Mouse (Mus musculus): ENCODE results near the gene Pde4dip.

Pde4dip gene

GRCm38 (mm10) chr3:97686372-97687117 is 202.0 kb downstream of the Pde4dip start:
- DNase-seq (ENCODE audit: low read depth): no peak

GRCm38 (mm10) chr3:97683560-97684195 is 204.8 kb downstream of the Pde4dip start:
- DNase-seq (ENCODE audit: low read depth): no peak

DNA sequence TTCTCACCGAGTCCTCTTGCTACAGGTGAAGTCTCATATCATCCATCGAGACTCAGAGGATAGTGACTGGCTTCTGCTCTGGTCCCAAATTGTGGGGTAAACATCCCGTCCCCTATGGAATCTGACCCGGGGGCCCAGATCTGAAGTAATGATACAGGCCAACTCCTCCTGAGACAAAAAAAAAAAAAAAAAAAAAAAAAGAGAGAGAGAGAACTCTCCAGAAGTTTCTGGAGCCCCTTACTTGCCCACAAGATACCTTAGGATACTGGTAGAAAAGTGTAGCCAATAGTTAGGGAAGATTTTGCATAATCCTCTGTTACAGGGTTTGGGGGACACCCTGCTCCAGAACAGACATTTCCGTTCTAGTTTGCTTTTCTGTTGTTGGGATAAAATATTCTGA is 205.9 kb downstream of the Pde4dip start:
- DNase-seq (ENCODE audit: low read depth): no peak

DNA sequence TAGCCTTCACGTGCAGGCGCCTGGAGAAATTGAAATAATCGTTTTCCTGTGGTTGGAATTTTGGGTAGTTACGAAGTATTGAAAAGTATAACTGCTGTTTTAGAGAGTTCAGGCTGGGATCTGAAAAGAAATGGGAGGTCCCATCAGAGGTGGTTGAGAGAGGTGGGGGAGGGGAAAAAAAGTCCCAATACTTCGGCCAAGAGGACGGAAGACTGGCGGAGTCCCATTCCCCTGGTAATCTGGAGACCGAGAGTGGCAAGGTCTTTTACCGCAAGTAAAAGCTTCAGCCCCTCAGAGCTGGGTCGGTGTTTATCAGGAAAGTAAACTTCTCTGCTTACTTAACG is 206.4 kb downstream of the Pde4dip start:
- DNase-seq (ENCODE audit: low read depth): no peak

DNA sequence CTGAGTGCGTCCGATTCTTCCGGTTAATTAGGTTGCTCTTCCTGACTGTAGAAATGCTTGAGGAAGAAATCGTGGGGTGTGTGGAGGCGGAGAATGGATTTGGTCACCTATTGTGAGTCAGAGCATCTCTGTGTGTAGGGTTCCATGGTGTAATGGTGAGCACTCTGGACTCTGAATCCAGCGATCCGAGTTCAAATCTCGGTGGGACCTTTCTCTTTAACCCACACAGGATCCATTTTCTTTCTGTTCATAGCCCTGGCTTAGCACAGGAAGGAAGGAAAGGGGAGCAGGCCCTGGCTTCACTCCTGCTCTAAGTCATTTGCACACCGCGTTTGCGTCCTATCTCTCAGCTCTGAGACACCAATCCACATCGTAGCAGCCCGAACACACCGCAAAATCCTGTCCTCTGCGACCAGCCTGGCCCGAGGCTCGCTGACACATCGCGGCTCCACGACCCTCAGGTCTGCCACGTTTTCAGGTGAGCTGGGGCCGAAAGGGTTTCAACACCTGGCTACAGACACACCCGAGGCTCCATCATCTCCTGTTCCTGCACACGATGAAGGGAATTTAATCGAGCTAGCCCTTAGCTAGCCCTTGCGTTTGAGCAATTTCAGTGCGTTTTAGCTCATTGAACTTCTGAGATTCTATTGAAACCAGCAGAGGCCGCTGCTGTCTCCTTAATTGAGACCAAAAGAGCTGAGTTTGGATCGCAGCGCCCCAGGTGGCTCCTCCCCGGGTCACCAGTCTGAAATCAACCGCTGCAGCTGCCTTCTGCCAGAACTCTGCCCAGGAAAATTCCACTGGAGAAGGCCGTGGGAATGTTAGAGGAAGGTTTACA is 207.0 kb downstream of the Pde4dip start:
- DNase-seq (ENCODE audit: low read depth): peak; percentile 91

GRCm38 (mm10) chr3:97680631-97681320 is 207.7 kb downstream of the Pde4dip start:
- DNase-seq (ENCODE audit: low read depth): peak; percentile 92

DNA sequence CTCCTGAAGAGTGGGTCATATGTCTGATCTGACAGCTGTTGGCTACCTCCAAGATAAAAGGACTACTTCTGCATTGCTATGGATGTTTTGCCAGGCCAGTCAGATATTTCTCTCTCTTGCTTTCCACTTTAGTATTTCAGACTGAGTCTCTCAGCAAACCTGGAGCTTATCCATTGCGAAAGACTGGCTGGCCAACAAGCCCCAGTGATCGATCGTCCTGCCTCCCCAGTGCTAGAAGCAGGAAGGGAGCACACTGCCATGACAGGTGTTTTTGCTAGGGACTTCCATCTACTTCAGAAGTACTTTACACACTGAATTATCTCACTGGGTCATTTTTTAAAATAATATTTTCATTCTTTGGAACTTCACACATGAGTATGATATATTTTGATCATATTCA is 210.1 kb downstream of the Pde4dip start:
- no peak for DNase-seq (ENCODE audit: low read depth)

GRCm38 (mm10) chr3:97676126-97676525 is 212.4 kb downstream of the Pde4dip start:
- no peak for DNase-seq (ENCODE audit: low read depth)

GRCm38 (mm10) chr3:97674644-97675110 is 213.8 kb downstream of the Pde4dip start, which contains the start of gene Gm17651:
Gm17651 (minus strand) TSS chr3:97674694.
- DNase-seq (ENCODE audit: low read depth): no peak

DNA sequence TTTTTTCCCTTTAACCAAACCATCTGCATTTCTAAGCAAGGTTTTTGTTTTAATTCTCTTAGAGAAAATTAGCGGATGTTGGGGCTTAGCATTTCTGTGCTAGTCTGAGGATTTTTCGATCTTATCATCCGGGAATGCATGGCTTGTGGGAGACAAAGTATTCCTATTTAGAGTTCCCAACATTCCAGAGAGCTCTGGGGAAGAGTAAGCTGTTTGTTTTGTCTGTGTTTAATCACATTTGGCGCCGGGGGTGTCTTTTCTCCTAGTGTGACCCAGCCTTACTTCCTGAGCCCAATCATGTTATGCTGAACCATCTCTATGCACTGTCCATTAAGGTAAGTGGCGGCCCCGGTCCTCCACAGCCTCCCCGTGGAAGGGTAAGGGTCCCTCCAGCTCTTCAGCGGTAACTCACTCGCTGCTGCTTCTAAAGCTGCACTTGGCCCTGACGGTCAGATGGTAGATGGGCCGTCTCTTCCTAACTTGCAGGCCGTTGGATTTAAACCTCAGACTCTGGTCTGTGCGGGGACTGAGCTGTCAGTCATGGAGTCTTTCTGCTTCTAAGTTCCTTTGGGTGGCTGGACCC is 221.3 kb downstream of the Pde4dip start:
- DNase-seq (ENCODE audit: low read depth): no peak

DNA sequence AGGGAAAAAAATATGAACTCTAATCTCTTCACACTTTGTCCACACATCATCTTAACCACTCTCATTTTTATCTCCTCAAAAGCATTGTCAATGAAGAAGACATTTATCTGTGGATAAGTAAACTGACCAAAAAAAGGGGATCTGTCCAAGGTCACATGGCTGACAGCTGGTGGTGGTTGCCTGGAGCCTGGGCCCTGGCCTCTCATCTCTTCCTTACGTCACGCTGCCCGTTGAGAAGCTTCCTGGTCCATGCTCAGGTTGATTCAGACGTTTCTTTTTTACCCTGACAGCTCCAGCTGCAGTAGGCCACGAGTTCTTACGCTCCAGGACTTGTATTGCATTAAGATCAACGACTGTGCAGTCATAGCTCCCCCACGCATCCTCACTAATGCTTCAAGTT is 222.4 kb downstream of the Pde4dip start:
- no peak for DNase-seq (ENCODE audit: low read depth)

DNA sequence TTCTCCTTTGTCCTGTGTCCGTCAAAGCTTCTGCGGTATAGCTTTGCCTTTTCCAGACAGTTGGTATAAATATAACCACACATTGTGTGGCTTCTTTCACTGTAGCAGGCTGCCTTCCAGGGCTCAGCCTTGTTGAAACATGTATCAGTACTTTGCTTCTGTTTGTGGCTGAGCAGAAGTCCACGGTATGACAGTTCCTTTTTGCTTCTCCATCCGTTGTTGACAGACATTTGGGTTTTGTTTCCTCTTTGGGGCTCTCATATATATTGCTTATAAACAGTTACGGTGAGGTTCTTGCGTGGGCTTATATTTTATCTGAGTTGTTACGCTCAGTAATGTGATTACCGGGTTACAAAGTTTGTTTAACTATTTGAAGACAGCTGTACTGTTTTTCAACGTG is 223.0 kb downstream of the Pde4dip start:
- no peak for DNase-seq (ENCODE audit: low read depth)

GRCm38 (mm10) chr3:97661206-97661605 is 227.3 kb downstream of the Pde4dip start:
- DNase-seq (ENCODE audit: low read depth): peak; percentile 38

- peak; percentile 10 for DNase-seq (ENCODE audit: low read depth)
These were observed 228.8 kb downstream of the Pde4dip start for GRCm38 (mm10) chr3:97659746-97660145.

- no peak for DNase-seq (ENCODE audit: low read depth)
These were observed 229.9 kb downstream of the Pde4dip start for GRCm38 (mm10) chr3:97658426-97659193.

- DNase-seq (ENCODE audit: low read depth): peak; percentile 98
These were observed 230.7 kb downstream of the Pde4dip start, which contains the start of gene Prkab2 for GRCm38 (mm10) chr3:97657655-97658411. Prkab2 (plus strand) TSS chr3:97658193.

- DNase-seq (ENCODE audit: low read depth): peak; percentile 66
These were observed 233.6 kb downstream of the Pde4dip start for GRCm38 (mm10) chr3:97654901-97655300.

DNA sequence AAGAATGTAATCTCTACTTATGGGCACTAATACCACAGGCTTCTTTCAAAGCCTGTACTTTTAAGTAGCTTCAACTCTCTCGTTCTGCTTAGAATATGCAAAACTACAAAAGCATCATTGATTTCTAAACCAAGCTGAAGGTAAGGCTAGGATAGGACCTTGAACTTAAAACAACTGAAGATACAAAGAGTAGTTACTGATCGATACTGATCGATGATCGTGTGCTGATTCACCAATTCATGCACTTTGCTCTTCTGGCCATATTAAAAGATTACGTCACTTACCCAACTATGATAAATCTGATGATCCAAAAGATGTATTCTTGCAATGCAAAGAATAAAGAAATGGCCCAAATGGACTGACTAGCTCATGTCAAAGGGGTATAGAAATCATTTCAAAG is 234.7 kb downstream of the Pde4dip start:
- DNase-seq (ENCODE audit: low read depth): no peak

- DNase-seq (ENCODE audit: low read depth): no peak
These were observed 236.9 kb downstream of the Pde4dip start for GRCm38 (mm10) chr3:97651604-97652003.

GRCm38 (mm10) chr3:97649469-97649868 is 239.0 kb downstream of the Pde4dip start:
- DNase-seq (ENCODE audit: low read depth): no peak
